ENCODE assay signal across 9 mouse cellular contexts in the genomic region with DNA sequence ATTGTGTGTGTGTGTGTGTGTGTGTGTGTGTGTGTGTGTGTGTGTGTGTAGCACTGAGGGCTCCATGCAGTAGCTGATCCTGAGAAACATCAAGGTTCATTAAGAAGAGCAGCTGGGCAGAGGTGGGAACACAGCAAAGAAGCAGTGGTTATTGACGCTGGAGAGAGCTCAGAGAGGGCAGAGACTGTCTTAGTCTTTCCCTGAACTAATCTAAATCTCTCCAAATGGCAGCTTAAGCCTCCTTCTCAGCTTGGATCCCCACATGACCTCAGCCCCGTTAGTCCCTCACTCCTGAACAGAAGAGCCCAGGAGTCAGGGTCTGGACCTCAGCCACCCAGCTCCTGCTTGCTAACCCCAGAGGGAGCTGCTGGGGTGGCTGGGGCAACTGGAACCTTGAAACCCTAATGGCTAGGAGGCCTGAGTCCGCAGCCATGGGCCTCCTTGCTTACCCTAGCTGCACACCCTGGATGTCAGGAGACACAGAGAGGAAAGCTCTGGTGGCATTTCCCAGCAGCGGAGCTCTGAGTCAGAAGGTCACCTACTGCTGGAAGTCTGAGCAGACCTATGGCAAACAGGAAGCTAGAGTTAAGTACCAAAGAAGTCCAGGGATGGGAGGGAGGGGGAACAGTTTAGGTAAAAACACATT. TPM values are rescaled to one million over a fixed set of nuclear protein-coding genes. Genes with fewer than 3 reads are reported as not detected.
A peak's percentile ranks its signal among the peaks of the same experiment; 100 is the strongest.
DNase-seq lines count a peak whose midpoint lies in the region; ATAC-seq lines count a peak whose summit lies in the region.
"Had no signal": no experiment of that assay in that cellular context is flagged by ENCODE, and none has a peak within 500 bp of the region (broad histone marks: within the 10 kb centered on the region; RNA-seq: fewer than 3 reads in every experiment).

No protein-coding gene starts in this region.

- H3K4me1 ChIP-seq in heart, embryonic 13.5 days: peaks cover 83% of the 10 kb centered on the region
- H3K4me1 ChIP-seq in lung, embryonic 15.5 days: peaks cover 71% of the 10 kb centered on the region
- H3K4me1 ChIP-seq in embryonic facial prominence, embryonic 10.5 days: peaks cover 77% of the 10 kb centered on the region
- H3K4me1 ChIP-seq in limb, embryonic 13.5 days: peaks cover 56% of the 10 kb centered on the region

- no peak overlapping the region for H3K4me3 ChIP-seq in heart, embryonic 13.5 days
- no peak overlapping the region for H3K4me3 ChIP-seq in lung, embryonic 15.5 days
- H3K4me3 ChIP-seq in embryonic facial prominence, embryonic 10.5 days: no peak overlapping the region
- H3K4me3 ChIP-seq in limb, embryonic 13.5 days: no peak overlapping the region

- H3K9ac ChIP-seq in heart, embryonic 13.5 days: peak overlapping the region; percentile 52
- no peak overlapping the region for H3K9ac ChIP-seq in lung, embryonic 15.5 days
- peak overlapping the region; percentile 45; the same call in 1 of the 2 replicates for H3K9ac ChIP-seq in limb, embryonic 13.5 days

- H3K27ac ChIP-seq in heart, embryonic 13.5 days (replicated peaks): 0 out of 2 replicates have a peak overlapping the region, but pooled peaks have one; percentile 8
- H3K27ac ChIP-seq in lung, embryonic 15.5 days: peak overlapping the region; percentile 90
- peak overlapping the region; percentile 41; the same call in 1 of the 2 replicates for H3K27ac ChIP-seq in embryonic facial prominence, embryonic 10.5 days (replicated peaks)
- no peak overlapping the region for H3K27ac ChIP-seq in limb, embryonic 13.5 days

- H3K27me3 ChIP-seq in heart, embryonic 13.5 days (replicated peaks): 0 out of 2 replicates have a peak, but pooled peaks cover 12% of the 10 kb centered on the region
- peaks cover 11% of the 10 kb centered on the region; the same call in 1 of the 2 replicates for H3K27me3 ChIP-seq in lung, embryonic 15.5 days
- peaks cover 37% of the 10 kb centered on the region for H3K27me3 ChIP-seq in embryonic facial prominence, embryonic 10.5 days (replicated peaks; ENCODE audit: low read depth, poor library complexity, severe bottlenecking)
- no peaks in the 10 kb centered on the region for H3K27me3 ChIP-seq in limb, embryonic 13.5 days

- no peak for DNase-seq in heart, postnatal 4 days
- no peak for DNase-seq in lung, postnatal 14 days
- no peak for DNase-seq in embryonic facial prominence, embryonic 10.5 days (ENCODE audit: low spot score)
- no peak for DNase-seq in cerebellum, adult 9-10 months
- DNase-seq in left cerebral cortex, adult 8-10 months (ENCODE audit: low spot score in 2 of 2): no peak
- DNase-seq: kidney, postnatal 14 days had no signal

- ATAC-seq in heart, embryonic 13.5 days (ENCODE audit: extremely low read depth, insufficient number of reproducible peaks, low FRiP score, low TSS enrichment): no peak
- ATAC-seq in lung, embryonic 15.5 days (ENCODE audit: borderline replicate concordance, extremely low read depth, low FRiP score, low TSS enrichment): no peak
- ATAC-seq in limb, embryonic 13.5 days (ENCODE audit: low FRiP score, low read depth): no peak

- WGBS in heart, embryonic 13.5 days: 41% methylated on average over 4 of the region's 4 CpGs
- 38% methylated on average over 4 of the region's 4 CpGs for WGBS in lung, embryonic 15.5 days
- WGBS in embryonic facial prominence, embryonic 10.5 days: 44% methylated on average over 4 of the region's 4 CpGs
- WGBS in limb, embryonic 13.5 days: 40% methylated on average over 4 of the region's 4 CpGs

- no peak overlapping the region for H3K4me2 ChIP-seq in heart, embryonic 13.5 days
- H3K4me2 ChIP-seq in lung, embryonic 15.5 days: no peak overlapping the region
- H3K4me2 ChIP-seq in limb, embryonic 13.5 days (replicated peaks): no peak overlapping the region

- no peaks in the 10 kb centered on the region for H3K9me3 ChIP-seq in heart, embryonic 13.5 days
- H3K9me3 ChIP-seq in lung, embryonic 15.5 days: no peaks in the 10 kb centered on the region
- H3K9me3 ChIP-seq in embryonic facial prominence, embryonic 10.5 days: no peaks in the 10 kb centered on the region
- H3K9me3 ChIP-seq in limb, embryonic 13.5 days: no peaks in the 10 kb centered on the region

- H3K36me3 ChIP-seq in heart, embryonic 13.5 days: no peaks in the 10 kb centered on the region
- H3K36me3 ChIP-seq in lung, embryonic 15.5 days: no peaks in the 10 kb centered on the region
- no peaks in the 10 kb centered on the region for H3K36me3 ChIP-seq in embryonic facial prominence, embryonic 10.5 days (replicated peaks)
- no peaks in the 10 kb centered on the region for H3K36me3 ChIP-seq in limb, embryonic 13.5 days

RNA-seq across cellular contexts. Expression of a gene that starts 2.1 kb away (rescaled TPM):
- polyA plus RNA-seq in heart, embryonic 13.5 days (2015; fragmentation: Nextera tagmentation; extraction: Ambion mirVana): 1.5 and 1.7 TPM in 2 replicates
- 1 to 10 TPM; 1.7 to 2.3 TPM for total RNA-seq in heart, postnatal 4 days (2021)
- 3.5 and 4.1 TPM in 2 replicates for polyA plus RNA-seq in lung, embryonic 15.5 days (2015; fragmentation: Nextera tagmentation; extraction: Ambion mirVana)
- 6.5 and 7.3 TPM in 2 replicates for polyA plus RNA-seq in embryonic facial prominence, embryonic 10.5 days (2016; fragmentation: Nextera tagmentation; extraction: Ambion mirVana)
- 5.5 and 5.6 TPM in 2 replicates for polyA plus RNA-seq in limb, embryonic 13.5 days (2015; fragmentation: Nextera tagmentation; extraction: Ambion mirVana)
- total RNA-seq in left cerebral cortex, adult 8-10 months (2022): 10 to 100 TPM; 49.0 to 57.8 (median 53.5) TPM
